Mouse (Mus musculus) heart, postnatal 36 days (tissue): ENCODE data around the gene Rgma. TPM values are rescaled to one million over a fixed set of nuclear protein-coding genes. Genes with fewer than 3 reads are reported as not detected.

Experiments used
- DNase-seq, 2 experiments: peaks; one replicate each; pipeline ENCODE4 v3.0.0; 2021 to 2022
- intact Hi-C: fragments of 180-260 bp; cut with DNase I; formaldehyde crosslinking; loops from one replicate; pipeline ENCODE4 v1.15.1; 2025
- total RNA-seq, 2 experiments: library from RNA; stranded (reverse); gene quantifications; 2 replicates each; pipeline ENCODE4 v1.2.3; 2021

Gene Rgma
- total RNA-seq, 2 experiments from 2014 or later: 52.1 to 87.0 TPM

DNA sequence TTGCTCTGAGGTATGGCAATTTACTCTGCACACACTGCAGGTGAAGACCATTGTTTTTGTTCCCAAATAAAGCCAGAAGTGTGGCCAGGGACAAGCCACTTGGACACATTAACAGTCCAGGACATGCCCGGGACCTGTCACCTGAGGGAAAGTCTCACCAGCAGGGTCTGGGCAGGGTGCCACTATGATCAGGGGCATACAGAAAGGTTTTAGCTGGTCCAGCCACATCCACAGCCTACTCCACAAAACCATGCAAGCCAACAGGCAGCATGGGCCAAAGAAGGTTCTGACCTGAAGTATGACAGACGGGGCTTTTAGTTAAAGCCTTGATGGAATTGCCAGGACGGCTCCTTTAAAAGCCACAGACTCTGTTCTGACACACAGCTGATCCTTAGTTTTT lies 49.4 kb downstream of the Rgma start:
- DNase-seq: no peak

DNA sequence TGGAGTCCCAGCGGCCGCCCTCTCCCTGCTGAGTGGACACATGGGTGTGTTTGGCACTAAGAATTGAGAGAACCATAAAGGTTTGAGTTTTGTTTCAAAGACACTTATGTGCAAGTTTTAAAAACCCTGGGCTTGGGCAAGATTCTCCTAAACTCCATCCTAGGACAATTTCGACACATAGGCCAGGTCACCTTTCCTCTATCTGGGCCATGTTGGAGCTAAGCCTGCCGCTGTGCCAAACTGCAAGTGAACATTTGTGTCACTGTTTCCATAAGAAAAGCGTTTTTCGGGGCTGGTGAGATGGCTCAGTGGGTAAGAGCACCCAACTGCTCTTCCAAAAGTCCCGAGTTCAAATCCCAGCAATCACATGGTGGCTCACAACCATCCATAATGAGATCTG lies 50.1 kb downstream of the Rgma start:
- intact Hi-C loops: no loop called here
- no peak for DNase-seq

More for the DNA sequence above, 49.4 kb downstream of the Rgma start:
- intact Hi-C loops: no loop called here

DNA sequence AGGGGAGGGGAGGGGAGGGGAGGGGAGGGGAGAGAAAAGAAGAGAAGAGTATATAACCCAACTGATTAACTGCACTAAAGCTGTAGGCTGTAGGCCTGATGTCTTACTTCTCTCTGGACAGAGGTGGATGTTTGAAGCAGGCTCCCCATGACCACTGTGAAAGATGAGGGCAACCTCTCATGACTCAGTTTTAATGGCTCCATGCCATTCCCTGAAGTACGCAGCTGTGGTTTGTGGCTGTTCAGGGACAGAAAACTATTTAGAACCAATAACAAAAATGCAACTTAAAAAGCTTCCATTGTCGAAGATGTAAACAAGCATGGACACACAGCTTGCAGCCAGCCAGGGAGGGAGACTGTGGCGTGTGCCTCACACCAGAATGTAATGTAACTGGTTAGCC lies 50.9 kb downstream of the Rgma start:
- intact Hi-C loops: no loop called here
- no peak for DNase-seq

DNA sequence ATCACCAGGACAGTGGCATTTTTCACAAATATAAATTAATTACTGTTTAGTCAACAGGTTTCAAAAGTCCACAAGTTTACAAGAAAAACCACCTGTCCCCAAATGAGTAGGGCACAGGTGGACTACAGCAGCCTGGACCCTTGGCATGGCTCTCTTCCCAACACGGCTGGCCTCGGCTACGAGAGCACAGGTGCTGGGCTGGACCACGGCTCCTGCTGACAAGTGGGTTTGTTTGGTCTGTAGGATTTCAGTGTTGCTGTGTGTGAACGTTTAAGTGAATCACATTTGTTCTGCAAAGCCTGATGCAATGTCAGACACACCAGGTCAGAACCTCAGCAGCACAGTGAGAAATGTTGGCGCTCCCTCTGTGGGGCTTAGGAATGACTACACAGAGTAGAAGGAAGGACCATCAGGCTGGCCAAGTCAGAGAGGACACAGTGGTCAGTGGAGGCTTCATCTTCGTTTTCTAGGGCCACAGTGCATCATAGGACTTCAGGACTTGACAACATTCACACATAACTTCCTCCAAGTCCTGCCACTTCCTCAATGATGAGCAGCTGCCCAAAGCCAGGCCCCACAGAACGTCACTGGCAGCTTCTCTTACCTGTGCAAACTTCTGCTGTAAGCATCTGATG lies 51.6 kb downstream of the Rgma start:
- no peak for DNase-seq
- intact Hi-C loops: no loop called here

DNA sequence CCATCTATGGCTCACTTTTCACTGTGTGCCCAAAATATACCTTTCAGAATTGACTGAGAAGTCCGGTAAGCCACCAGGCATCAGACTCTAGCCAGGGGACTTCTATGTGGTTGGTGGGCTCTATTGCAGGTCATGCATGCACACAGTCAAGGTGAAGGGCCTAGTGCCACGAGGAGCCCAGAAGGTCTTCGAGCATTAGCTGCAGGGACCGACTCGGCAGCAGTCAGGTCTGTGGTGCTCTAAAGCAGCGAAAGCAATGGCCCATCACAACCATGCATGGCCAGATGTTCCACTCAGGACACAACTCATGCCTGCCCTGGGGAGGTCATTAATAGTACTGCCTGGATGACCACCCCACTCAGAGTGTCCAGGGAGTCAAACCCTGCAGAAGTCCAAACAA lies 52.5 kb downstream of the Rgma start:
- intact Hi-C loops: no loop called here
- DNase-seq: no peak

DNA sequence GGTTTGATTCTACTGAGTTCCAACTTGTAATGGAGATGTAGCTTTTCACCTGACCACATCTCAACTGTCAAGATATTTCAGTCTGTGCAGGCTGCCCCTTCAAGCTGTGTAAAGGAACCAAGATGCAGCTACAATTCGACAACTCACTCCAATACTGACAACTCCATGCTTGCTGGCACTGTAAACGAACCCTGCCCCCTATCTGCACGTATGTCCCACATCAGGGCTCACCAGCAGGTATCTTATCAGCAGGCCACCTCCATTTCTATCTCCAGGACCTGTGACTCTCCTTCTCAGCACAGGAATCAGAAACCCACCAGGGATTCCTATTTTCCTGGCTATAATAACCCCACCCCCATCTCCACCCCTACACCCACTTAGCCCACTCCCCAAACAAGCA lies 53.2 kb downstream of the Rgma start:
- intact Hi-C loops: no loop called here
- DNase-seq: no peak

DNA sequence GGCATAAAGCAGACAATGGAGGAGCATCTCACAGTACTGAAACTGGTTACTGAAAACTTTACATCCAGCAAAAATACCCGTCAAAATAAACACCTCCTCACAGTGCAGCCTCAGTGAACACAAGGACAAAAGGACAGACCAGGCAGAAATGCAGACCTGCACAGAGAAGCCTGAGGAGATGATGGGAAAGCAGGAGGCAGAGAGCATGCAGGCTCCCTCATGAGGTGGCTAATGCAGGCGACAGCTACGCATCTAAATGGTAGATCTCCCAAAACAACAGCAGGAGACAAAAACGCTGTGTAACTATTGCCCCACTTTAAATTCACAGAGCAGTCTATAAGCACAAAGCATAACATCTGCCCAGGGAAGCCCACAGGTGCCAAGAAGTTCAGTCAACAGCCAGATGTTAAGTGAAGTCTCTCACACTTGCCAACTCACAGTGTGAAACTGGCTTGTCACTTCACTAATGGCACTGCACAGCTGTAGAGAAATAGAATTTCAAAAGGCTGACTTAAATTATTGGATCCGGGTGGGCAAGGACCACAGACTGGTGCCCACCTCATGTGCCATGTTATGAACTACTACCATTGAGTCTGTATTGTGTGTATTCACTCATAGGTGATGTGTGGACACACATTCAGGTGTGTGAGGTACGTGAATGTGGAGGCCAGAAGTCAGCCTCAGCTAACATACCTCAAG lies 58.5 kb downstream of the Rgma start:
- no peak for DNase-seq
- intact Hi-C loops: no loop called here

DNA sequence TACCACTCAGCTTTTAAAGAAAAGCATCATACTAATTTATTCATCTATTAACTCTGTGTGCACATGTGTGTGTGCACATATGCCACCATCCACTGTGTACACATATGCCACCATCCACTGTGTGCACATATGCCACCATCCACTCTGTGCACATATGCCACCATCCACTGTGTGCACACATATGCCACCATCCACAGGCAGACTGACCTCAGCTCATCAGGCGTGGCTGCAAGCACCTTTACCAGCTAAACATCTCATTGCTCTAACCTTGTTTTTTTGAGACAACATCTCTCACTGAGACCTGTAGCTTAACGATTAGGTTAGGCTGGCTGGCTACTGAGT lies 59.0 kb downstream of the Rgma start:
- DNase-seq: no peak
- intact Hi-C loops: no loop called here

DNA sequence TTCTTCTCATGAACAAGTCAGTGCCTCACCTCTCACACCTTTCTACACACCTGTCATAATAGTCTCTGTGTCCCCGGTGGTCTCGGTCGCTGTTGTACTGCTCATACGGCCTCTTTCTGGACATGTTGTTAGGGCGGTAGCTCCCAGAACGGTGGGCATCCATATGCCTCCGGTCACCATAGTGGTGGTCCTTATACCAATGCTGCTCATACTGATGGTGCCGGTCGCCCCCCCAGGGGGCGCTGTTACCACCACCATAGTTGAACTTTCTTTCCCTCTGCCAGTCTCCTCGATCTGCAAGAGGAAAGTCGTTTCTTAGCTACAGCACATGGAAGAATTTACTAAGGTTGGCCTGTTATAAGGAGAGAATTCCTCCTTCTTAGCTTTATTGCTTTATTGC lies 60.4 kb downstream of the Rgma start:
- no peak for DNase-seq
- intact Hi-C loops: loop anchor here (5.0 kb wide), 2 partner anchors 37 to 192 kb away; no protein-coding TSS in a partner anchor

DNA sequence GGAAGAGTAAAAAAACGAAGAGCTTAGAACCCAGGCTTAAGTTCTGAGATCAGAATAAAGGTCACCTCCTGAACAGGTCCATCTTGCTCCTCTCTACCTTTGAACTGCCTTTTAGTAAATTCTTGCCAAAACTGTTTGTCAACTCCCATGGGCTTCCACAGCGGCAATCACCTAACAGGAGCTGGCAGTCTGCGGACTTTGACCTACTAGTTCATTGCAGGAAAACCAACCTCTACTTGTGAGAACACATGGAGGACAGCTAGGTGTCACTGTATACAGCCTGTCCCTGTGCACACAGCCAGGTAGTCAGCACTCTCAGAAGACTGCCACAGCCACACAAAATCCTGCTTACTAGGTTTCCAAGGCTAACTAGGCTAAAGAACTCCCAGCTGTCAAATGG lies 66.5 kb downstream of the Rgma start:
- DNase-seq: no peak
- intact Hi-C loops: no loop called here

DNA sequence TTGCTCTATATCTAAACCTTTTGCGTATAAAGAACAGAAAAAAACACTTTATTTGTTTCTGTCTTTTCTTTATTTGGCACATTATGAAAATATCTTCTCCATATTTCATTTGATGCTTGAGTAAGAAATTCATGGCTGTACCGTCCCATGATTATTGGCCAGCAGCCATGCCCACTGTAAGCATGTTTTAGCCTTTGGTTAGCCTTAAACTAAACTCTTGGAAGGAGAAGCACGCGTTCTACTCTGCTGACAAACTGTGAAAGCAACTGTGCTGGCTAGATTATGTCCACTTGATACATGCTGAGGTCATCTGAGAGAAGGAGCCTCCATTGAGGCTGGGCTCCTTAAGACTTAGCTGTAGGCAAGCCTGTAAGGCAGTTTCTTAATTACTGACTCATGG lies 66.9 kb downstream of the Rgma start:
- DNase-seq: no peak
- intact Hi-C loops: no loop called here

DNA sequence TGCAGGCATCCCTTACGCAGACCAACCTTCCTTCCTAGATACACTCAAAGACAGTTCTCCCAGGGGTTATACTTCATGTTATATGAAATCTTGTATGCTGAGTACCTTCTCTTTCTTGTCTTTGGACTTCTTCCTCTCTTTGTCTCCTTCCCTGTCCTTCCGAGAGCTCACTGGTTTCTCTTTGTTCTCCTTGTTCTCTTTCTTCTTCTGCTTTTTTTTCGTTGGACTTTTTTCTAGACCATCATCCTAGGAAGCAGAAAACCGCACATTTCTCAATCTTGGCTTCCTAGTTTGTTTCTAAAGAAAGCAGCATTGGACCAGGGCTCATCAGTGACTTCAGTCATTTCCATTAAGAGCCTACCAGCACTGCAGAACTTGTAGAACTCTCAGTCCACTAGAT lies 76.3 kb downstream of the Rgma start:
- DNase-seq: no peak
- intact Hi-C loops: no loop called here

DNA sequence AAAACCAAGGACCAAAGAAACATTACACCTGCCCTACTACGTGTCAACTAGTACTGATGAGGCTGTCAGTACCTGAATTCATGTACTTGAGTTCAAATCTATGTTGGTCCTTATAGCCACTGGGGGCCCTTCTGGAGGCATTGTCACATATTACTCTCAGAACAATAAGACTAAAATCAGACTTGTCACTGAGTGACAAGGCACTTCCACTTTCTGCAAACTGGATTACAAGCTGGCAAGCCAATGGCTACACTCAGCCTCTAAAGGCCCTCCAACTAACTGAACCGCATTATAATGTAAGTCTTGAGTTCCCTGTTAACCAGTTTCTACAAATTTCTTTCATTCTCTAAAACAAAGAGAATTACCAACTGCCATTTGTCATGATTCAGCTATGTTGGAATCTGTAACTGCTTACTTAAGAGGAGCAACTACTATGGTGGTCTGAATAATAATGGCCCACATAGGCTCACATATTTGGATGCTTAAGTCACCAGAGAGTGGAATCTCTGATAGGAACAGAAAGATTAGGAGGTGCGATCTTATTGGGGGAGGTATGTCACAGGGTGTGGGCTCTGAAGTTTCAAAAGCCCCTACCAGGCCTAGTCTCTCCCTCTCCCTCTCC lies 77.0 kb downstream of the Rgma start:
- intact Hi-C loops: no loop called here
- no peak for DNase-seq

DNA sequence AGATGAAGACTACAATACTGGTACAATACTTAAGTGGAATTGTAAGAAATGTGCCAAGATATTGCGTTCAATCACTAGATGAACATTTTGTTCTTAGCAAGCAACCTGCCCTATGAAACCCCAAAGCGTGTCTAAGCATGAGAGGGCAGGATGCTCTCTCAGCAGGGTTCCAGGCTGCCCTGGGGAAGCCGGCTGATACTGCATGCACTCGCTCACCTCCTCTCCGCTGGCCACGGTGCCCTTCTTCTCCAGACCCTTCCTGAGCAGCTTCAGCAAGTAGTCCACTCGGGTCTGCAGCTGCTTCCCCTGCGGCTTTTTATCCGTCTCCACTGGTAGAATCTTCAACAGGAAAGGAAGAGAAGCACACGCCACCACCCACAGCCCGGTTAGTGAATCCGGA lies 78.8 kb downstream of the Rgma start:
- intact Hi-C loops: no loop called here

DNA sequence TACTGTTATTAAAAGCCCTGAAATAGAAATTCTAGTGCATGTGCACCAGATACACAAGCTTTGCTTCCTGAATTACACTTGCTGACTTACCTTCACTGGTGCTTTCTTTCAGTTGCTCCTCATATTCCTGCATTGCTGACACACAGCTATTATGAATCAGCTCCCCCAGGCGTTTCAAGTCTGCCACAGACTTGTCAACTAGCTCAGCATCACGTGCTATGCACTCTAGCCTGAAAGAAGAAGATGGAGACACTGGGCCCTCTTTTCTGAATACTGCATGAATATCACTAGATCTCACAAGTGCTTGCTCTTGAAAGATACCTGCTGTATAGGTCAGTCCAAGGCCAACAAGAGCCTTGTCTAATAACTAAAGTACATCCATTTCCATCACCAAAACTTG lies 88.2 kb downstream of the Rgma start:
- intact Hi-C loops: no loop called here
- no peak for DNase-seq

More for the DNA sequence above, 78.8 kb downstream of the Rgma start:
- no peak for DNase-seq

DNA sequence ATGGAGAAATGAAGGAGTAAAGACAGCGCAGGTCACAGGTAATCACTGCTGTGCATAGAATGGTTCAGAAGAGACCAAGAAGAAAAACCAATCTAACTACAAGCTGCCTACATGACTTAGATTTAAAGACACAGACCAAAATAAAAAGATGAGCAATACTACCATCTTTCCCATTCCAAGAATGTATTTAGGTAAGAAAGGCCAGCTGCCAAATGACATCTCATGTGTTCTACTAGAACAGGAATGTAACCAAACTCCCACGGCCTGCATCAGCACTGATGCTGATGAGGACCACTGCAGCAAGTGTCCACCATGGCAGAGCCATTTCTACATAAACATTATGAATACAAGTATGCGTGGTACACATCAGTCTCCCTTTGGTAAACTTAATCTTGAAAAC lies 92.4 kb downstream of the Rgma start:
- no peak for DNase-seq
- intact Hi-C loops: no loop called here

Other genes starting within 250 kb of the Rgma start
- gene Chd2, start 166.3 kb downstream of the Rgma start, total RNA-seq: 10 to 100 TPM; 49.0 to 52.1 TPM